Mouse (Mus musculus) heart, embryonic 11.5 days (tissue): Measurements from ENCODE around the gene Gm49391. TPM values are rescaled to one million over a fixed set of nuclear protein-coding genes. Genes with fewer than 3 reads are reported as not detected.

Experiments
- ATAC-seq: fragments of 200-750 bp; cut with Nextera tagmentation; replicated peaks from 2 replicates; pipeline ENCODE4 v1.8.0; 2017; ENCODE audit warnings: moderate library complexity; ENCODE audit not compliant: insufficient number of reproducible peaks, low FRiP score, low TSS enrichment
- H3K27ac ChIP-seq: fragments of 300-500 bp; sonication (generic); 2 replicates; pipeline ENCODE4 v1.5.1; 2014; ENCODE audit warnings: mild to moderate bottlenecking, low read depth, low read length
- H3K27me3 ChIP-seq: fragments of 300-500 bp; sonication (generic); 2 replicates; pipeline ENCODE4 v1.6.1; 2014; ENCODE audit warnings: mild to moderate bottlenecking, low read length, mixed read lengths; ENCODE audit not compliant: control insufficient read depth, insufficient read depth
- H3K36me3 ChIP-seq: fragments of 300-500 bp; sonication (generic); 2 replicates; pipeline ENCODE4 v1.6.1; 2014; ENCODE audit warnings: mild to moderate bottlenecking, low read length, moderate library complexity, mixed read lengths; ENCODE audit not compliant: control insufficient read depth, insufficient read depth
- H3K4me1 ChIP-seq: fragments of 300-500 bp; sonication (generic); 2 replicates; pipeline ENCODE4 v1.6.1; 2014; ENCODE audit warnings: low read length; ENCODE audit not compliant: control insufficient read depth, insufficient read depth
- H3K4me2 ChIP-seq: fragments of 300-500 bp; sonication (generic); 2 replicates; pipeline ENCODE4 v1.6.1; 2014; ENCODE audit warnings: mild to moderate bottlenecking, moderate library complexity
- H3K4me3 ChIP-seq: fragments of 300-500 bp; sonication (generic); 2 replicates; pipeline ENCODE4 v1.5.1; 2014; ENCODE audit warnings: low read depth, low read length
- H3K9ac ChIP-seq: fragments of 300-500 bp; sonication (generic); 2 replicates; pipeline ENCODE4 v1.6.1; 2014; ENCODE audit warnings: mild to moderate bottlenecking, low read depth, low read length, moderate library complexity
- H3K9me3 ChIP-seq: fragments of 300-500 bp; sonication (generic); replicated peaks from 2 replicates; pipeline ENCODE4 v1.6.1; 2016; ENCODE audit warnings: low read length; ENCODE audit not compliant: control insufficient read depth
- WGBS: fragments of 180-500 bp; shearing (Covaris S2); extraction: QIAGEN DNeasy Blood & Tissue Kit; methylation state at CpG from one replicate; pipeline ENCODE4 v1.1.7; 2014; ENCODE audit not compliant: insufficient replicate concordance; 5-methylcytosine and 5-hydroxymethylcytosine counted together
- polyA plus RNA-seq: library from polyadenylated mRNA; unstranded; fragments of >200 nt; fragmentation: Nextera tagmentation; extraction: Ambion mirVana; gene quantifications from 2 replicates; pipeline ENCODE4 v1.2.1, GENCODE M21; 2014

The Gm49391 gene
- polyA plus RNA-seq, 1 experiment from 2014 or later = not detected

- ATAC-seq = no peak
- Histone ChIP-seq H3K9ac (no peak overlapping the region), H3K36me3 (no peaks in the 10 kb centered on the region), H3K27me3 (no peaks in the 10 kb centered on the region), H3K9me3 (no peaks in the 10 kb centered on the region; the same call in 1 of the 2 replicates), H3K4me2 (no peak overlapping the region), H3K27ac (no peak overlapping the region), H3K4me3 (no peak overlapping the region), H3K4me1 (no peaks in the 10 kb centered on the region)
Measured at GRCm38 (mm10) chr13:60895406-60896160, 40.8 kb downstream of the Gm49391 start.

- 62% methylated on average over 1 of the region's 1 CpGs for WGBS
- Histone ChIP-seq H3K4me1 (no peaks in the 10 kb centered on the region), H3K36me3 (no peaks in the 10 kb centered on the region), H3K27me3 (no peaks in the 10 kb centered on the region), H3K9ac (no peak overlapping the region), H3K4me3 (no peak overlapping the region), H3K9me3 (no peaks in the 10 kb centered on the region; the same call in 1 of the 2 replicates), H3K4me2 (no peak overlapping the region), H3K27ac (no peak overlapping the region)
- ATAC-seq = no peak
Measured at GRCm38 (mm10) chr13:60892301-60892700, 44.1 kb downstream of the Gm49391 start.

- H3K36me3 ChIP-seq = no peaks in the 10 kb centered on the region
- no peak within 1 kb of the TSS for H3K4me3 ChIP-seq
- 26% methylated on average over 1 of the region's 1 CpGs for WGBS
- no peak for ATAC-seq
- no peak within 1 kb of the TSS for H3K4me2 ChIP-seq
- H3K9ac ChIP-seq = no peak within 1 kb of the TSS
- H3K4me1 ChIP-seq = no peaks in the 10 kb centered on the region
- no peaks in the 10 kb centered on the region for H3K9me3 ChIP-seq
- H3K27me3 ChIP-seq = no peaks in the 10 kb centered on the region
- no peak within 1 kb of the TSS for H3K27ac ChIP-seq
Measured at GRCm38 (mm10) chr13:60864281-60864680, 72.1 kb downstream of the Gm49391 start, which contains the start of gene 4930486L24Rik. Gene 4930486L24Rik (minus strand): TSS chr13:60864475.

GRCm38 (mm10) chr13:60848241-60849120 is 87.9 kb downstream of the Gm49391 start:
- H3K9me3 ChIP-seq = no peaks in the 10 kb centered on the region
- no peaks in the 10 kb centered on the region for H3K4me1 ChIP-seq
- no peaks in the 10 kb centered on the region for H3K27me3 ChIP-seq
- H3K27ac ChIP-seq = no peak overlapping the region
- no peak overlapping the region for H3K9ac ChIP-seq
- H3K36me3 ChIP-seq = no peaks in the 10 kb centered on the region
- WGBS = 76% methylated on average over 4 of the region's 4 CpGs
- no peak overlapping the region for H3K4me2 ChIP-seq
- no peak for ATAC-seq
- H3K4me3 ChIP-seq = no peak overlapping the region

Other genes starting within 250 kb of the Gm49391 start
- not detected in 2 replicates for gene BC051665, start 150.2 kb downstream of the Gm49391 start, polyA plus RNA-seq
- not detected in 2 replicates for gene Ctsll3, start 133.7 kb downstream of the Gm49391 start, polyA plus RNA-seq
- not detected in 2 replicates for gene 4930486L24Rik, start 72.1 kb downstream of the Gm49391 start, polyA plus RNA-seq
- gene Gm49392, start 39.7 kb downstream of the Gm49391 start, polyA plus RNA-seq = 0.48 and 0.49 TPM in 2 replicates
- gene Ctla2b, start 39.1 kb downstream of the Gm49391 start, polyA plus RNA-seq = 4.2 and 4.7 TPM in 2 replicates
- not detected in 2 replicates for gene Tpbpb, start 31.7 kb downstream of the Gm49391 start, polyA plus RNA-seq
- not detected in 2 replicates for gene Gm49393, start 981 bp downstream of the Gm49391 start, polyA plus RNA-seq
- 60.7 and 62.5 TPM in 2 replicates for gene Ctla2a, start 54 bp upstream of the Gm49391 start, polyA plus RNA-seq
- not detected in 2 replicates for gene Tpbpa, start 5.4 kb upstream of the Gm49391 start, polyA plus RNA-seq
- gene Ctsj, start 69.4 kb upstream of the Gm49391 start, polyA plus RNA-seq = 0.17 and 0.30 TPM in 2 replicates
- not detected in 2 replicates for gene Ctsq, start 104.1 kb upstream of the Gm49391 start, polyA plus RNA-seq
- gene Ctsr, start 227.7 kb upstream of the Gm49391 start, polyA plus RNA-seq = not detected in 2 replicates